Mouse (Mus musculus): Measurements from ENCODE around the gene Ccdc74a. TPM values are rescaled to one million over a fixed set of nuclear protein-coding genes. Genes with fewer than 3 reads are reported as not detected.

Ccdc74a gene
- polyA plus RNA-seq, 1 experiment from 2014 or later = 4.8 TPM

DNA sequence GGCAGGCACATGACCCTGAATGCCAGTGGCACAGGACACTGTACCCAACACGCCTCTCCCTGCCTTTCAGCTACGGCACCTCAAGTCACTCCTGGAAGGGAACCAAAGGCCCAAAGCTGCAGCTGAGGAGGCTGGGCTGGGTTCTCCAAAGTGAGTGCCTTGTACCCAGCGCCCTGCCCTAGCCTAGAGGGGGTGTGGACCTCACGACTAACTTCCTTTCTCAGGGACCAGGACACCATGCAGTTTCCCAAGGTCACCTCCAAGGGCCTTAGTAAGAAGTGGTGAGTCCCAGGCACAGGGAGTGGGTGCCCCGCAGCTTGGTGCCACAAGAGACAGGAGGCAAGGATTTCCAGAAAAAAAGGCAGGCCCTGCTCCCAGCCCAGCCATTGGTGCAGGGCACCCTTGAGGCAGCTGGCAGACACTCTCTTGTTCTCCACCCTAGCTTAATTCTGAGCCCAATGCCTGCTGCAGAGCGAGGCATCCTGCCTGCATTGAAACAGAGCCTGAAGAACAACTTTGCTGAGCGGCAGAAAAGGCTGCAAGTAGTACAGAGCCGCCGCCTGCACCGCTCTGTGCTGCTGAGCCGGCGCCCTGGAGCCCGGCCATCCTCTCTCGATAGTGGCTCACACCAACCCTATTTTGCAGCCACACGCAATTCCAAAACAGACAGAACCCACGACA lies 3.8 kb downstream of the Ccdc74a start:
- H3K4me3 ChIP-seq (ENCODE audit: low read depth, low read length) = no peak overlapping the region
- WGBS = 87% methylated on average over 16 of the region's 16 CpGs
- H3K27me3 ChIP-seq (replicated peaks; ENCODE audit: control insufficient read depth, insufficient read depth, low read length) = no peaks in the 10 kb centered on the region
- H3K4me1 ChIP-seq (ENCODE audit: control insufficient read depth, insufficient read depth, low read length) = peaks cover 6% of the 10 kb centered on the region; the same call in 1 of the 2 replicates
- H3K9ac ChIP-seq (ENCODE audit: low read length) = no peak overlapping the region
- DNase-seq (ENCODE audit: low spot score) (no peak), ATAC-seq (no peak)
- H3K36me3 ChIP-seq (ENCODE audit: control insufficient read depth, insufficient read depth, low read length) = peaks cover 64% of the 10 kb centered on the region
- no peak overlapping the region for H3K27ac ChIP-seq (ENCODE audit: low read depth, low read length)
- no peaks in the 10 kb centered on the region for H3K9me3 ChIP-seq (replicated peaks; ENCODE audit: control insufficient read depth, low read length)
- no peak overlapping the region for H3K4me2 ChIP-seq (ENCODE audit: low read length)

DNA sequence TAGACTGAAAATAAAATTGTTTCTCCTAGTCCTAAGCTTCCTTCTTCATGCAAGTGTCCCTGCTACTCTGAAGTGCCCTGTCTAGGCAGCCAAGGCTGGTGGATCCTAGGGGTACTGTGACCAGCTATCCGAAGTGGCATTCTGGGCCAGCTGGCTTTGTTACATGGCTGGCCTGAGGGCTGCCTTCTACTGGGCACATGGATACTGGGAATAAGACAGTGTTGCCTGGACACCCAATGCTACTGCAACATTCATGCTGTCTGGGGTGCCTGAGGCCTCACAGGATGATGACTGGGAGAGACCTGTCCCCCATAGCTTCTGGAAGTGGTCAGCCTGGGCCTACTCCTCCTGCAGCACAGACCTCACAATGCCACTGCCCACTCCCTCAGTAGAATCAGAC lies 4.4 kb downstream of the Ccdc74a start:
- Histone ChIP-seq H3K4me3 (ENCODE audit: low read depth, low read length) (no peak overlapping the region), H3K27me3 (replicated peaks; ENCODE audit: control insufficient read depth, insufficient read depth, low read length) (no peaks in the 10 kb centered on the region), H3K4me2 (ENCODE audit: low read length) (no peak overlapping the region), H3K4me1 (ENCODE audit: control insufficient read depth, insufficient read depth, low read length) (peaks cover 6% of the 10 kb centered on the region; the same call in 1 of the 2 replicates), H3K9ac (ENCODE audit: low read length) (no peak overlapping the region), H3K9me3 (replicated peaks; ENCODE audit: control insufficient read depth, low read length) (no peaks in the 10 kb centered on the region), H3K27ac (ENCODE audit: low read depth, low read length) (no peak overlapping the region), H3K36me3 (ENCODE audit: control insufficient read depth, insufficient read depth, low read length) (peaks cover 70% of the 10 kb centered on the region)
- WGBS = 93% methylated on average over 1 of the region's 1 CpGs
- no peak for ATAC-seq
- no peak for DNase-seq (ENCODE audit: low spot score)

GRCm38 (mm10) chr16:17652607-17653006 lies 6.3 kb downstream of the Ccdc74a start:
- H3K4me1 ChIP-seq (ENCODE audit: control insufficient read depth, insufficient read depth, low read length) = no peaks in the 10 kb centered on the region
- no peak overlapping the region for H3K9ac ChIP-seq (ENCODE audit: low read length)
- DNase-seq (ENCODE audit: low spot score) (no peak), ATAC-seq (no peak)
- H3K36me3 ChIP-seq (ENCODE audit: control insufficient read depth, insufficient read depth, low read length) = peaks cover 77% of the 10 kb centered on the region
- no peaks in the 10 kb centered on the region for H3K9me3 ChIP-seq (replicated peaks; ENCODE audit: control insufficient read depth, low read length)
- 97% methylated on average over 4 of the region's 4 CpGs for WGBS
- H3K27ac ChIP-seq (ENCODE audit: low read depth, low read length) = no peak overlapping the region
- no peak overlapping the region for H3K4me2 ChIP-seq (ENCODE audit: low read length)
- H3K27me3 ChIP-seq (replicated peaks; ENCODE audit: control insufficient read depth, insufficient read depth, low read length) = no peaks in the 10 kb centered on the region
- H3K4me3 ChIP-seq (ENCODE audit: low read depth, low read length) = no peak overlapping the region

GRCm38 (mm10) chr16:17653601-17654000 lies 7.3 kb downstream of the Ccdc74a start:
- DNase-seq (ENCODE audit: low spot score) = no peak
- no peak overlapping the region for H3K27ac ChIP-seq (ENCODE audit: low read depth, low read length)
- no peak overlapping the region for H3K9ac ChIP-seq (ENCODE audit: low read length)
- no peaks in the 10 kb centered on the region for H3K4me1 ChIP-seq (ENCODE audit: control insufficient read depth, insufficient read depth, low read length)
- peaks cover 82% of the 10 kb centered on the region for H3K36me3 ChIP-seq (ENCODE audit: control insufficient read depth, insufficient read depth, low read length)
- no peak overlapping the region for H3K4me2 ChIP-seq (ENCODE audit: low read length)
- H3K9me3 ChIP-seq (replicated peaks; ENCODE audit: control insufficient read depth, low read length) = no peaks in the 10 kb centered on the region
- H3K27me3 ChIP-seq (replicated peaks; ENCODE audit: control insufficient read depth, insufficient read depth, low read length) = no peaks in the 10 kb centered on the region
- 92% methylated on average over 5 of the region's 5 CpGs for WGBS
- ATAC-seq = no peak
- H3K4me3 ChIP-seq (ENCODE audit: low read depth, low read length) = no peak overlapping the region

DNA sequence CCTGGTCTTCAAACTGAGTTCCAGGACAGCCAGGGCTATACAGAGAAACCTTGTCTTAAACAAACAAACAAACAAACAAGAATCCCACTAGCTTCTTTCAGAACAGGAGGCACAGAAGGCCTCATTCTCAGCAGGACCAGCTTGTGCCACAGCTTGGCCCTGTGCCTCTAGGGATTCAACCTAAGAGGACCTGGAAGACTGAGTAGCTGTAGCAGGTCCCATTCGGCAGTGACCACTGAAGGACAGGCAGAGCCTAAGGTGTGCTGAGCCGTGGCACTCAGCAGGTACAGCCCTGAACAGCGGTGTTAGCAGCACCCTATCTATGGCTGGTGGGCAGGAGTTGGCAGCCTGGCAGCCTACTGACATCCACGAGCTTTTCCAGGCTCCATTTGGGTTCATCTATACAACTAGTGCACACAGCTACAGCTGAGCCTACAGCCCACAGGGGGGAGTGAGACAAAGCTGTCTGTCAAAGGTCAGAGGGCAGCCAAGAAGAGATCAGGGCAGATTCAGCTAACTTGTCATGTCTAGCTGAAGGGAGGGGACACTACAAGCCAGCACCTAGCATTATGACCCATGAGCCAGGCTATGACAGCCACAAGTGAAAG lies 8.0 kb downstream of the Ccdc74a start:
- H3K27me3 ChIP-seq (replicated peaks; ENCODE audit: control insufficient read depth, insufficient read depth, low read length) = no peaks in the 10 kb centered on the region
- H3K27ac ChIP-seq (ENCODE audit: low read depth, low read length) = no peak overlapping the region
- no peaks in the 10 kb centered on the region for H3K4me1 ChIP-seq (ENCODE audit: control insufficient read depth, insufficient read depth, low read length)
- ATAC-seq = no peak
- no peaks in the 10 kb centered on the region for H3K9me3 ChIP-seq (replicated peaks; ENCODE audit: control insufficient read depth, low read length)
- H3K4me2 ChIP-seq (ENCODE audit: low read length) = no peak overlapping the region
- no peak overlapping the region for H3K9ac ChIP-seq (ENCODE audit: low read length)
- peaks cover 76% of the 10 kb centered on the region for H3K36me3 ChIP-seq (ENCODE audit: control insufficient read depth, insufficient read depth, low read length)
- 91% methylated on average over 4 of the region's 4 CpGs for WGBS
- no peak overlapping the region for H3K4me3 ChIP-seq (ENCODE audit: low read depth, low read length)
- no peak for DNase-seq (ENCODE audit: low spot score)

DNA sequence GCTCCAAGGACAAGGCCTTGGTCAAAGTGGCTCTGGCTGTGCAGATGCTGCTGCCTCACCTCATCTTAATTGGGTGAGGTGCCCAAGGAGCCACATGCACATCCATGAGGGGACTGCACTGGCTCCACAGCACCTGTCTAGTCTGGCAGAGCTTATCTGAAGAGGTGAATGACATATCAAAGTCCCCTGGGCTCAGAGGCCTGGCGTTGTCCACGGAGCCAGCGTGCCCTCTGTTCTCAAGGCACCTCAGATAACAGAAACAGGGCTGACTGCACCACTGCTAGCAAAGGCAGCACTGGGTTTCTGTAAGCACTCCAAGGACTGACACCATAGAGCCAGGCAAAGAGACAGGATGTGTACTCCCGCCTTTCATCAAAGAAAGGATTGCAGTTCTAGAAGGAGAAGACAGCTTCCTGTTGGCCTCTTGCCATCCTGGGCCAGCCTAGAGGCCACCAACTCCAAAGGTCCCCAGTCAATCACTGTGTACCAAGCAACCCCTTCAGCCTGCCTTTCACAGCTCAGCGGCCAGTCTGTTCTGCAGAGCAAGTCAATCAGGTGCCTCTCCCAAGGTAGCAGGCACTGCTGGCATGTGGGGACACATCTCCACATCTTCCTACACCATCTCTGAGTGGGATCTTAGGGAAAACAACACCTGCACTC lies 10.1 kb downstream of the Ccdc74a start:
- Histone ChIP-seq H3K4me1 (ENCODE audit: control insufficient read depth, insufficient read depth, low read length) (no peaks in the 10 kb centered on the region), H3K27me3 (replicated peaks; ENCODE audit: control insufficient read depth, insufficient read depth, low read length) (no peaks in the 10 kb centered on the region), H3K4me3 (ENCODE audit: low read depth, low read length) (no peak overlapping the region), H3K27ac (ENCODE audit: low read depth, low read length) (no peak overlapping the region), H3K9me3 (replicated peaks; ENCODE audit: control insufficient read depth, low read length) (no peaks in the 10 kb centered on the region), H3K36me3 (ENCODE audit: control insufficient read depth, insufficient read depth, low read length) (peaks cover 69% of the 10 kb centered on the region), H3K9ac (ENCODE audit: low read length) (no peak overlapping the region), H3K4me2 (ENCODE audit: low read length) (no peak overlapping the region)
- ATAC-seq (no peak), DNase-seq (ENCODE audit: low spot score) (no peak)
- WGBS = 87% methylated on average over 5 of the region's 5 CpGs

DNA sequence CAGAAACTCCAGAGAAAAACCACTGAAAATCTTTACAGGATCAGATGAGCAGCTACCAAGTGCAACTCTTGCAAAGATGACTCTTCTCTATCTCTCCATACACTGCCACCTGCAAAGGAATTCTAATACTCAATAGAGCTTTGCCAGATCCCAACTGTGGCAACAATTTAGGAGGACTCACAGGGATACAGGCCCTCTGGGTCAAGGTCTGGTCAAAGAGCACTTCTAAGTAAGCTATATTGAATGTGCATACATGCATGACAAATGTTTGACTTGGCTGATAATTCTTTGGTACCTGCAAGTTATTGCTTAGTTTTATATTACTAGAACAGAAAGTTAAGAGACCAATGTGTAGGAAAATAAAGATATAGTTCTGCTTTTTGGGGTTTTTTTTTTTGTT lies 19.3 kb downstream of the Ccdc74a start:
- H3K4me2 ChIP-seq (ENCODE audit: low read length) = no peak overlapping the region
- no peak for ATAC-seq
- no peak for DNase-seq (ENCODE audit: low spot score)
- H3K36me3 ChIP-seq (ENCODE audit: control insufficient read depth, insufficient read depth, low read length) = peaks cover 72% of the 10 kb centered on the region
- no peaks in the 10 kb centered on the region for H3K4me1 ChIP-seq (ENCODE audit: control insufficient read depth, insufficient read depth, low read length)
- H3K27ac ChIP-seq (ENCODE audit: low read depth, low read length) = no peak overlapping the region
- no peak overlapping the region for H3K9ac ChIP-seq (ENCODE audit: low read length)
- no peak overlapping the region for H3K4me3 ChIP-seq (ENCODE audit: low read depth, low read length)
- no peaks in the 10 kb centered on the region for H3K9me3 ChIP-seq (replicated peaks; ENCODE audit: control insufficient read depth, low read length)
- H3K27me3 ChIP-seq (replicated peaks; ENCODE audit: control insufficient read depth, insufficient read depth, low read length) = no peaks in the 10 kb centered on the region

- Histone ChIP-seq H3K4me2 (ENCODE audit: low read length) (no peak overlapping the region), H3K4me3 (ENCODE audit: low read depth, low read length) (no peak overlapping the region), H3K9me3 (replicated peaks; ENCODE audit: control insufficient read depth, low read length) (no peaks in the 10 kb centered on the region), H3K9ac (ENCODE audit: low read length) (no peak overlapping the region), H3K36me3 (ENCODE audit: control insufficient read depth, insufficient read depth, low read length) (peaks cover 81% of the 10 kb centered on the region), H3K27me3 (replicated peaks; ENCODE audit: control insufficient read depth, insufficient read depth, low read length) (no peaks in the 10 kb centered on the region), H3K4me1 (ENCODE audit: control insufficient read depth, insufficient read depth, low read length) (no peaks in the 10 kb centered on the region), H3K27ac (ENCODE audit: low read depth, low read length) (no peak overlapping the region)
- ATAC-seq = no peak
- no peak for DNase-seq (ENCODE audit: low spot score)
Observed at GRCm38 (mm10) chr16:17669886-17670285, 23.6 kb downstream of the Ccdc74a start.

- DNase-seq (ENCODE audit: low spot score) = no peak
- H3K4me2 ChIP-seq (ENCODE audit: low read length) = no peak overlapping the region
- H3K9me3 ChIP-seq (replicated peaks; ENCODE audit: control insufficient read depth, low read length) = no peaks in the 10 kb centered on the region
- no peak for ATAC-seq
- no peak overlapping the region for H3K4me3 ChIP-seq (ENCODE audit: low read depth, low read length)
- H3K27ac ChIP-seq (ENCODE audit: low read depth, low read length) = no peak overlapping the region
- 81% methylated on average over 3 of the region's 3 CpGs for WGBS
- H3K36me3 ChIP-seq (ENCODE audit: control insufficient read depth, insufficient read depth, low read length) = peaks cover 36% of the 10 kb centered on the region
- H3K27me3 ChIP-seq (replicated peaks; ENCODE audit: control insufficient read depth, insufficient read depth, low read length) = no peaks in the 10 kb centered on the region
- H3K9ac ChIP-seq (ENCODE audit: low read length) = no peak overlapping the region
- no peaks in the 10 kb centered on the region for H3K4me1 ChIP-seq (ENCODE audit: control insufficient read depth, insufficient read depth, low read length)
Observed at GRCm38 (mm10) chr16:17694860-17695259, 48.6 kb downstream of the Ccdc74a start.

Data from forebrain, embryonic 14.5 days (tissue).